Mouse (Mus musculus) kidney, adult 2 months (tissue): ENCODE data around the gene Olfr50.

Experiments
- CTCF ChIP-seq: fragments of 200-500 bp; conservative IDR thresholded peaks from 2 replicates; pipeline ENCODE4 v1.5.1; 2011; ENCODE audit warnings: low read depth, mild to moderate bottlenecking, control low read depth, low read length, moderate library complexity, mixed read lengths; ENCODE audit not compliant: insufficient read depth, insufficient read length
- POLR2A ChIP-seq: fragments of 200-500 bp; IDR thresholded peaks from one replicate; pipeline ENCODE4 v1.6.1; 2011; ENCODE audit warnings: low read depth, low read length, control low read depth

- no peak for TF ChIP-seq POLR2A
- TF ChIP-seq CTCF, result no peak
These were observed at the start of gene Olfr50 for GRCm38 (mm10) chr2:36790238-36790637.
